Mouse (Mus musculus) adrenal gland, postnatal 25 days (tissue): Measurements from ENCODE around the gene Htr2b. TPM values are rescaled to one million over a fixed set of nuclear protein-coding genes. Genes with fewer than 3 reads are reported as not detected.

Source experiments
- DNase-seq: peaks from one replicate; pipeline ENCODE4 v3.0.0; 2021; ENCODE audit warnings: mixed read lengths
- long read RNA-seq: library from polyadenylated mRNA; stranded (forward); transcript quantifications from one replicate; pipeline ENCODE4 v2.0.0, GENCODE M21; 2021
- total RNA-seq: library from RNA; stranded (reverse); gene quantifications from 2 replicates; pipeline ENCODE4 v1.2.3, GENCODE M21; 2021

The Htr2b gene
- 0.21 TPM in 1 of 2 replicates, not detected in the other for total RNA-seq
- long read RNA-seq = 0 reads

DNA sequence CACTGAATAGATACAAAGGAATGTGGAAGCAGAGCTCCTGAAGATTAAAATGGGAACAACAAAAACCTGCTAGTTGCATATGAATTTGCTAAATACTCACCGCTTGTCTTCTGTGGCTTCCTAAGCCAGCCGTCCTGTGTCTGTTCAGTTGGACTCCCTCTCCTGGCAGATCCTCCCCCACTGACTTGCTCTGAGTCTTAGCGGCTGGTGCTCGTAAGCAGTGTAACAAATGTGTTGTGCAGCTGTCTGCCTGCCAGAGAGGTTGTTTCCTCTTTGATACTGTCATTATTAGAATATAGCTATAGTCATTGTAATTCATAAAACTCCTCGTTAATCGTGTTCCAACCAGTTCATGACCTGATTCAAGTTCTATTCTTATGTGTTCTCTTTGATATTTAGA, at the start of gene Htr2b:
Gene Htr2b, minus strand, starts transcription at position 192 of the 400 bp plus-strand sequence.
- peak; percentile 8 for DNase-seq

DNA sequence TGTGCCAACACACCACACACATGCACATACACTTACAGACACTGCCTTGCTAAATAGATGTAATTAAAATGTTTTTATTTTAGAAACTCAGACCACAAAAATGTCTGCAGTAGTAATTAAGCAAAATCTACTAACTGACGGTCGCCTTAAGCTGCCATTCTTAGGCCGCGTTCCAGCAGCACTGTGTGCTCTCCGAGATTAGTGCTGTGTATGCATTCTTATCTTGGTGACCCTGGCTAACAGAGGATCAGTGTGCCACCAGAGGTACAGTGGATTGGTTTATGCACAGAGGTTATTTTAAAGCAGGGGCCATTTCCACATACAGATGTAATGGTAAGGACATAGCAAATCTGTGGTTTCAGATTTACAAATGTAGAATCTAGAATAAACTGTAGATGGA, 49.3 kb upstream of the Htr2b start:
- DNase-seq = no peak

DNA sequence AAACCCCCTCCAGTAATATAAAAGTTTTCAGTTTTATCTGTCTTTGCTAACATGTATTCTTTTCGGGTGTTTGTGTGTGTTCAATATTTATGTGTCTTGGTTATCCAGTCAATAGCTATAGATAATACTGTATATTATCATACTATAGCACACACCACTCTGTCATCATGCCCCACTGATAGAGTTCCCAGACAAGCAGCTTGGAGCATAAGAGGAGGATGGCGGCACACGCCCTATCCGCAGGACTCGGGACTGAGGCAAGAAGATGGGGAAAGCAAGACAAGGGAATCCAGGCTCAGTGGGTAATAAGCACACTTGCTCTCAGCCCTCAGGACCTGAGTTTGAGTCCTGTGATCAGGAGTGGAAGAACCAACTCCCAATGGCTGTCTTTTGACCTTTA, 48.7 kb upstream of the Htr2b start:
- no peak for DNase-seq

DNA sequence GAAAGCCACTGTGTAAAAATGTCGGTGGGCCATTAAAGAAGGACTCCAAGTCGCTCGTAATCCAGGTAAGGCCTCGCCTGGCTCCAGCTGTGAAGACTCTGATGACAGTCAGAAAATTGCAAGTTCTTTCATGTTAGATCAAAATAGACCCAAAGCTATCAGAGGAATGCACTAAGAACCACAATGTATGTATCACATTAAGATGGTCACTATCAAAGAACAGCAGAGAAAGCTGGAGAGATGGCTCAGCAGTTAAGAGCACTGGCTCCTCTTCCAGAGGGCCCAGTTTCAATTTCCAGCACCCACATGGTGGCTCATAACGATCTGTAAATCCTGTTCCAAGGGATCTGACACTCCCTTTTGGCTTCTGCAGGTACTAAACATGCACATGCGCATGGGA, 48.3 kb upstream of the Htr2b start:
- no peak for DNase-seq

DNA sequence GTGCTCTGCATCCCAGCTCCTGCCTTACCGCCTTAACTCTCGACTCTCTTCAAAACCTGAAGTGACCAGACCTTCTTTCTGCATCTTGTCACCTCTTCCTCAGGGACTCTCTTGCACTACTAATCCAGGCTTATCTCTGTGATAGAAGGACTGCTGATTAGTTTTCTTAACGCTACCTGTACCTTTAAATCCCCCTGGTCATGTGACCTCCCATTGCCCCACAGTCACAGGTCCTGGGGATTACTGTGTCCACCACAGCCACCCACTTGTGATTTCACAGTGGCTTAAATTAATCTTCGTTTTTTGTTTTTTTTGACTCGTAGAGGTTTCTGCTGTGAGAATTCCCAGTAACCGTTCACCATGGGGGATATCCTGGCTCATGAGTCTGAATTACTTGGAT, 44.8 kb upstream of the Htr2b start:
- DNase-seq = no peak

DNA sequence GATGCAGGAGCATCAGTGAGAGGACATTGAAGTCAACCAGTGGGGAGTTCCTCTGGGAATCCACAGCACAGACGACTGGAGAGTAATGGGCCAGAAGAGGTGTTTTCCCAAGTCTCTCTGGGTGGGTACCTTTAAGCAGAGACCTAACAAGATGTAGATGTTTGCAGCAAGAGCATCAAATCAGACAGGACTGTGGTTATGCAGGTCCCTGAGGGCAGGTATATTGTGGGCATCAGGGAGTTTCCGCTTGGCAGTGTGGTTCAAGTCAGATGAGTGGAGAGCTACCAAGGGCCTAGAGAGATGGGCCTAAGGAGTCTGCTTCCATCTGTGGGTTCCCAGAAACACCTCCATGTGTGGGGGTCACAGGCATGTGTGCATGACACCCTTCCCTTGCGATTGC, 44.3 kb upstream of the Htr2b start:
- no peak for DNase-seq

DNA sequence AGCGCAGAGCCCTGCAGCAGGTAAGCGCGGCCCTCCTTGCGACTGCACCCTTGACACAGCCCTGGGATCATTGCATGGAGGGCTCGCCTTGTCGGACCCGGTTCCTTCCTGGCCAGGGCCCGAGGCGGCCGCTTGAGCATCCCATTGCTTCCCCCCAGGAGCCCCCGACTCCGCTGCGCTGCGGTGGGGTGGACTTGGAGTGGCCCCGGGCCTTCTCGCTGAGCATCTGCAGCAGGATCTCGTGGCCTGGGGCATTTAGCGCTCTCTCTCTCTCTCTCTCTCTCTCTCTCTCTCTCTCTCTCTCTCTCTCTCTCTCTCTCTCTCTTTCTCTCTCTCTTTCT, 43.0 kb upstream of the Htr2b start:
- no peak for DNase-seq

DNA sequence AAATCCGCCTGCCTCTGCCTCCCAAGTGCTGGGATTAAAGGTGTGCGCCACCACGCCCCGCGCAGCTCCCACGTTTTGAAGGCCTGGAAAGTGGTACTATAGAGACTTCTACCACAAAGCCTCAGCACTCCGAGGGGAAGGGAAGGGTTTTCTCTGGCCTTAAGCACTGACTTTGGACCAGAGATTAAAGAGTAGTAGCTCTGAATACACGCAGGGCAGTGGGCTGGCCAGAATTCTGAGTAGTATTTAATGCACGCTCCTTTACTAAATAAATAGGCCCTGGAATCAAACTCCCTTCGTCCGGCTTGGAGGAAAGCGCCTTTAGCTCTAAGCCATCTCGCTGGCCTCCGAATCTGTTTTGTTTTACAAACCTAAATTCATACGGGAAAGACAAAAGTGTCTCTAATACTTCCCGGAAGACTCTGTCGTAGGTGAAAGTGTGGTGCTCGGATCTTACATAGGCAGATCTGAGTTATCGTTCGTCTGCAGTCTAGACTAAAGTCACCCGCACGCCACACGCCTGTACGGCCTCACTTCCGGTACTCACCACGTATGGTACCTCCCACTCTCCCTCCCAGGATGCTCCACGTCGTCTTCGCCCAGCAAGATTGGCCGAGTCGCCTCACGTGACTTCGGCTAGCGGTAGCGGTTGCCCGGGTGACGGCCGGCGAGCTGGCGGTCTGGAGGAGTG, 42.5 kb upstream of the Htr2b start, which contains the start of gene Armc9:
Gene Armc9, plus strand, starts transcription at position 648 of the 691 bp plus-strand sequence.
- DNase-seq = peak; percentile 97

DNA sequence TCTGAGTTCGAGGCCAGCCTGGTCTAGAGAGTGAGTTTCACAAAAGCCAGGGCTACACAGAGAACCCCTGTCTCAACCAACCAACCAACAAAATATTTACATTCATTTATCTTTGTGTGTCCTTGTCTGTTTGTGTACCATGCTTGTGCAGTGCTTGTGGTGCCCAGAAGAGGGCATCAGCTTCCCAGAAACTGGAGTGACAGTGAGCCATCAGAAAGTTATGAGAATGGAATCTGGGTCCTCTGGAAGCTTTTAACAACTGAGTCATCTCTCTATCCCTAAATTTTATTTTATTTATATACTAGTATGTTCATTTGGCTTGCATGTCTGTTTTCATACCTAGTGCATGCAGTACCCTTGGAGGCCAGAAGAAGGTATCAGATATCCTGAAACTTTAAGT, 40.8 kb upstream of the Htr2b start:
- DNase-seq = no peak

DNA sequence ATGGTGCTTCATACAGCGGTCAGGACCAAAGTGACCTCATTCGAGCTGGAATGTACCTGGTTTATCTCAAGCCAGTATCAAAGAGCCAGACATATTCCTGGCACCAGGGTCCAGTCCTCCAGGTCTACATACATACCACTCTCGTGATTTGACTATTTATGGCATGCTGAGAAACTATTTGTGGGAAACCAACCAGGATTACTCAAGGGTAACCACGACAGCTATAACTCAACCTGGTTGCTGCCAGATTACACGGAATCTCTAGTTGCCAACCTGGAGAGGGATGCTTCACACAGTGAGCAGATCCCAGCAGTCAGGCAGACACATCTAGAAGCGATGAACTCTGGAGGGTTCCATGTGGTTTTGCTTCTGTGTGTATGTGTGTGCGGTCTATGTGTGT, 39.6 kb upstream of the Htr2b start:
- DNase-seq = no peak

DNA sequence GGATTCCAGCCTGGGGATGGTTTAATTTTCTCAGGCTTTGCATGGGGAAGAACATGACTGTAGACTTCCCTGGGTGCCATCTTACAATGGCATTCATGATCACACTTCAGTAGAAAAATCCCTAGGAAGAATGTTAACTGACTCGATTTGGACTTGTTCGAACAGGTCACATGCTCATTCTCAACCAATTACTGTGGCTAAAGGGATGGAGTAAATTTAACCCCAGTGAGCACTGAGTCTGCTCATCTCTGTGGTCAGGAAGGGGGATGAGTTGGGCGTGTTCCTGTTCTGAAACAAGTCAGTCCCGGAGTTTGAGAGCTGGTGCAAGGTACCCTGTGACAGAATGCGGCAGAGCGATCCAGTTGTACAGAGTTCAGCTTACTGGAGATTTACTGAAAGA, 39.2 kb upstream of the Htr2b start:
- no peak for DNase-seq

DNA sequence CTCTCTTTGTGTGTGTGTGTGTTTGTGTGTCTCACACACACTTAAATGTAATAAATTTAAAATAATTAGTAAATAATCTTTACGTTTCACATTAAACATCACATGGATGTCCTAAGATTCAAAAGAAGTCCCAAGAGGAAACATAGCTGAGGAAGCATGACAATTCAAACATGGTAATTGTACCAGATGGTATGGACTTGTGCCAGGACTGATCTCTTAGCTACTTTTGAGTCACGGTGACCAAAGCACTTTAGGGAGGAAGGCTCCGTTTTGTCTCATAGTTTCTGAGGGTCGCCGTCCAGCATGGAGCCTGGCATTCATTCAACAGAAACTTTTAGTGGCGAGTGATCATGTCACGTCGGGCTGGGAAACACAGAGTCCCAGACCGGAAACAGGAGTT, 36.4 kb upstream of the Htr2b start:
- no peak for DNase-seq

DNA sequence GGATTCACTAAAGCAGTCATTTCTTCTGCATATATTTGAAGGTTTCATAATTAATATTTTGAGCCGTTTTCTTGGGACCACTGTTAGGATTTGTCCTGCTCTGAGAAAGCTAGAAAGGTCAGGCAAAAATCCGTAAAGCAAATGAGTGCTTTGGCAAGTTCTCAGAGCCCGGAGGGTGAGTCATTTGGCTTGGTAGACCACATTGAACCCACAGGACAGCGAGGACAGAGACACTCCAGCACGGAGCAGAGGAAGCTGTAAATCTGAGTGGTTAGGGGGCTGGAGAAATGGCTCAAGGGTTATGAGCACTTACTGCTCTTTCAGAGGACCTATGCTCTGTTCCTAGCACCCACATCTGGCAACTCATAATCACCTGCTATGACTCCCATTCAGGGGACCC, 35.8 kb upstream of the Htr2b start:
- DNase-seq = peak; percentile 54

DNA sequence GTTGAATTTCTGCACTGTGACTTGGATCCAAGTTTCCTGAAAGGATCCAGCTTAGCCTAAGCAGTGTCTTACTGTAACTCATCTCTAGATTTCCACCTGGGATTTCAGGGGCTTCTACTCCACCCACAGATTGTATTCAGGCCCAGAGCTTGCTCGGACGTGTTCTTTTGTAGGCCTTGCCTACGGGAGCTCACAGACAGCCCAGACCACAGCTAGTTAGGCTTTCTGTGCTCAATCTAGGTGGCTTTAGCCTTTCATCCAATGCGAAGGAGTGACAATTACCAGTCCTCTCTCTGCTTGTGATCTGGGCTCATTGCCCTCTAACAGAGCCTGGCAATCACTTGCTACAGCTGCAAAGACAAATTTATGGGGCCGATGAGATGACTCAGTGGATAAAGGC, 34.5 kb upstream of the Htr2b start:
- no peak for DNase-seq

DNA sequence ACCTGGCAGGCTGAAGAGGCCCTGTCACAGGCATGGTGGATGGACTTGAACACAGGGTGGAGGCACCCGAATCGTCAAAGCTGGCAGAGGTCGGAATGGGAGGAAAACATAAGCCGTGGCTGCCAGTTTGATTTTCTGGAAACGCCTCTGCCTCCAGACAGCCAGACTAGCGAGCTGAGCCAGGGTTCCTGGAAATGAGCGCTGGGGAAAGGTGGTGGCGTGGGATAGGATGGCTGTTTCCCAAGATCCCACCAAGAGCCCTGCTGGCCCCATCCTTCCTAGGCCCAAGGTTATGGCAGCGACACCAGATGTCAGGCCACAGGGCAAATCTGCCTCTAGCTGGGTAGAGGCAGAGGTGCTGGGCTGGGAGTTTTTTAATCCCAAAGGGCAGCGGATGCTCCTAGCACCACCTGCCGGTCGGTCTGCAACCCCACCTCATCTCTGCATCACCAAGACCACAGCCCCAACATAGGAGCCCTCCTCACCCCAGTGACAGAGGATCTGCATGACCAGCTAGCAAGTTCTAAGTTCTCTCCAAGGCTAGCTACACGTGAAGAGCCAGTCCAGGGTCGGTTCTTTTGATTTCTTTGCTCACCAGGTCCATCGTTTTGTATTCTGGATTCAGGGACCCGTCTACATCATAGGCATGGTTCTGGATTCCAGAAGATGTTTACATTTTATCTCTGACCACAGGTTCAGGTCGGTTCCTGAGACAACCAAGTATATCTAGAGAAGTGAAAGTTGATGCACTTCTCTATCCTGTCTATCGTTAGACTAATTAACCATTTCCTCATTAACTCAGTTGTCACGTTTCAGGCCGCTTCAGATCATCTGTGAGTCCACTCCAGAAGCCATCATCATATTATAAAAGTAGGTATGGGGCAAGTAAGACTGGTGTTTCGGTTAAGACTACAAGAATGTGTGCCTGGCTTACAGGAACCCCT, 32.5 kb upstream of the Htr2b start:
- no peak for DNase-seq

DNA sequence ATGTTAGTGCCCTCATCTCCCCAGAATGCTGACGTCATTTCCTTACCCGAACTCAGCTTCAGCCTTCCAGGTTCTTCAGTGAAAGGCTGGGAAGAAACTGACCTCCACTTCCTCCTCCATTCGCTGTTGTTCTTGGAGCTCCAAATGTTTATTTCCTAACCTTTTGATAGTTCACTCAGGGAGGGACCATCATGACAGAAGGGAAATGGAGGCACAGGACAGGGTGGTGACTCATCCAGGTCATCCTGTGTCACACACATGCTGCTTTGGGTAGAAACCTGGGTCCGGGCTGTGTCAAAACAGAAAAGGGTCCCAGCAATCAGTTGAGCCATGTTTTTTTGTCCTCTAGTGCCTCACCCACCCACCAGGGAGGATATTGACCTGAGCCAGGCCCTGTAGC, 31.4 kb upstream of the Htr2b start:
- no peak for DNase-seq

DNA sequence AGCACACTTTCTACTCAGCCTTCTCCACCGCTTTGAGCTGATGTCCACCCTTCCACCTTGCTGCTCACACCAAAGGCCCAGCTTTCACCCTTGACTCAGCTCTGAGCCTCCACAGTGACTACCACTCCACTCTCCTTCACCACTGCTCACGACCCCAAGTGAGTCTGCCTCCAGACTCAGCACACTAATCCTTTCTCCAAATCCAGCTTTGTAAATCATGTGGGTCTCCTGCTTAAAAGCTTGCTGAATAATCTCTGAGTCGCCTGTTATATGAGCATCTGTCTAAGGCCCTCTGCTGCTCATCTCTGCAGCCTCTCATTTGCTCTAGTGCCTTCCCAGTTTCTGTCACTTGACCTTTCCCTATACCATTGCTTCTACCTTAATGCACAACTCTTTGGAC, 29.3 kb upstream of the Htr2b start:
- DNase-seq = no peak

DNA sequence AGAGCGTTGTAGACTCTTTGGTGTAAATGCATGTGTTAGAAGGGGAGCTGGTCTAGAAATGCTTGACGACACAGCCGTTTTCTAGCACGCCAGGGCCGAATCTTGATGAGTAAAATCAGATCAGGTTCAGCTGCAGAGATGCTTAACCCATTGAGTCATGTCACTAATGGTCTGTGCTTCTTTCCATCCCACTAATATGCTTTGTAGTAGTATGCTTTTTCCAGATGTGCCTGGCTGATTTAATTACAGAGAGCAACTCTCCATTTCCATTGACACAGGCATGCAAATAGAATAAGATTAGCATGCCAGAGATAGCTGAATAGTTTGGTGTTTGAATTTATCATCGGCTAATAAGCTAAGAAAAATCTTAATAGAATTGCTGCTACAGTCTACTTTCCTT, 23.5 kb upstream of the Htr2b start:
- no peak for DNase-seq

DNA sequence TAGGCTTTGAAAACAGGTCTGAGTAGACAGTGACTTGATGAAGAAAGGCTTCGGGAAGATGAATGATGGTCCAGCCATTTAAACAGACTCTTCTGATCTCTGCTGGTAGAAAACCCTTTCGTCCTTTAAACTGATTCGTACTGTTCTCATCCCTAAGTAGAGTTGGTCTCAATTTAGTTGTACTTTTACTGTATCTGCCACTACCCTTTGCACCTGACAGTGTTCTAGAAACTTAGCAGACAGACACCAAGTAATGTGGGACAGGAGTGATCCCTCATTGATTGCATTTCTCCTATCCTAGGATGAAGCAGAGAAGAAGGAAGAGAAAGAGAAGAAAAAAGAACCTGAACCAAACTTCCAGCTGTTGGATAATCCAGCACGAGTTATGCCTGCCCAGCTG, 21.6 kb upstream of the Htr2b start, which contains the start of gene Gm21972:
Gene Gm21972, plus strand, starts transcription at position 301 of the 400 bp plus-strand sequence.
- DNase-seq = no peak

DNA sequence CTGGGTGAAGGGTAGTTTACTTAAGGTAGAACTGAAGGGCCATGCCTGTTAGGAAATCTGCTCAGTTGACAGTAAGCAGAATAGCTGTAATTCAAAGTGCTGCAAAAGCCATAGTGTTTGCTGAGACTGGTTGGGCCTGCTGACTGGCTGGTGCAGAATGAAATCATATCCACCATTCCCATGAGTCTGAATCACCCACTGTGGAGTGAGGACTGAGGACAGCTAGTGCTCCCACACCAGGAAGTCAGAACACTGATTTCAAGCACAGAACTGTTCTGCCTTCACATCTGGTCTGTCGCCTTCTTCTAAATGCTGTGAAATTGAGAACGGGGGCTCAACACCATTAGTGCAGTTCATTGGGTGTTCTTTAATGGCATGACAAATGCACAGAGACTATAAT, 14.3 kb upstream of the Htr2b start:
- DNase-seq = no peak

DNA sequence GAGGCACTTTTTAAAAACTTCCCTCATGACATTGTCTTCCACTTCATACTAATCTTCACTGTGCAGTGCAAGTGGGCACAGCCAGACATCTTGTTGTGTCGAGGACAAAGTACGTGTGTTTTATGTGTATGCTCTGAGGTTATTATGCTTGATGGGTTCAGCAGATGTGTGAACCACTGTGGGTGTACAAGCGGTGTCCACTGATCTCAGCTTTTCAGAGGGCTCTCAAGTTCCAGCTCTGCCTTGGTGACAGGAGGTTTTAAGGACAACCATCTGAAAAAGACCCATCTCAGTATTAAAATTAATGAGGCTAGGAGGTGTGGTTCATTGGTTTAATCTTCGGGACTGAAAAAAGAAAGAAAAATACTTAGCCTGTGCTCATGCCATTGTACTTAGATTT, 7.8 kb upstream of the Htr2b start:
- DNase-seq = no peak

DNA sequence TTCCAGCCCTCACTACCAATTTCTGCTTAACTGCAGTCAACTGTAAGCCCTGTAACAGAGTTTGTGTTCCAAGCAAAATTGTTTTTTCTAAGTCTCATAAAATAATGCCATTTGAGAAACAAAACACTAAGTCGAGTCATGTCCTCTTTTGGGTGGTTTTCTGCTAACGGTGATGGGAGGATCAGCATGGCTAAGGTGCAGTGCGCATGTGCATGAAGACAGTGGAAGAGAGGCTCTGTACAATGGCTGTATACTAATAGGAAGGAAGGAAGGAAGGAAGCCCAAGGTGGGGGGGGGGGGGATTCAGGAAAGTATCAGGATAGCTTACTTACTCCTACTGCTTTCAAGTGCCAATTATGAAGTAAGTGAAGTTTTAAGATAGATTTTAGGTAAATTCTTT, 2.4 kb upstream of the Htr2b start:
- no peak for DNase-seq

DNA sequence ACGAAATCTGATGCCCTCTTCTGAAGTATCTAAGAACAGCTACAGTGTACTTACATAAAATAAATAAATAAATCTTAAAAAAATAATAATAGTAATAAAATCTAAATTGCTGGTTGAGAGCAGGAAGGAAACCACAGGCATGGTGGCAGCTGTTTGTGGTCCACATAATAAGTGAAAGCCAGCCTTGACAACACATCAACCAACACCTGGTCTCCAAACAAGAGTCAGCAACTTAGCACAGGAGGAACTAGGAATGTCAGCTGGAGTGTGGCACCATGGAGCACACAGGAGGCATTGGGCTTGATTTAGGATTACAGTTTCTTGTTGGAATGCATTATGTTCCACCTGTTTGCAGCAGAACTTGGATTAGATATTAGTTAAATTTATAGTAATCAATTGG, 6.7 kb downstream of the Htr2b start:
- DNase-seq = no peak

DNA sequence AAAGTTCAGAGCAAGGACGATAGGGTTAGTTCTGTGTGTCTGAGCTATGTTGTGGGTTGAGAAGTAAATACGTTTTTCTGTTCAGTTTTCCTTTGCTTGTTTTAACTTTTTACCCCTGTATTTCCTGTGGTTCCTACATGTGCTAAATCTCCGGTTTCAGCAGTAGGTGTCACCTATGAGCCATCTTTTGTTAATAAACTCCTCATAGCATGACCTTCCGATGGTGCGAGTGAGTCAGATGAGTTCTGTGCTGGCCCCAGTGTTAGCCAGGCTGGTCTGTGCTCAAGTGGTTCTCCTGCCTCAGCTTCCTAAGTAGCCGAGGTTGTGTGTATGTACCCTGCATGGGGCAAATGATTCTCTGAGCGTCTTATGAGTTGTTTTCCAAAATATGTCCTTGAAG, 17.4 kb downstream of the Htr2b start:
- DNase-seq = no peak
